Mouse (Mus musculus): ENCODE data around the gene Dusp19. TPM values are rescaled to one million over a fixed set of nuclear protein-coding genes. Genes with fewer than 3 reads are reported as not detected.

Dusp19 gene
- polyA plus RNA-seq, 1 experiment from 2014 or later = 16.9 TPM

- Histone ChIP-seq H3K27me3 (no peaks in the 10 kb centered on the region), H3K9me3 (no peaks in the 10 kb centered on the region), H3K36me3 (no peaks in the 10 kb centered on the region), H3K4me1 (0 out of 2 replicates have a peak, but pooled peaks cover 6% of the 10 kb centered on the region), H3K27ac (no peak overlapping the region), H3K4me3 (no peak overlapping the region), H3K4me2 (replicated peaks) (no peak overlapping the region), H3K9ac (no peak overlapping the region)
- no peak for ATAC-seq (ENCODE audit: low FRiP score, low read depth)
Measured at GRCm38 (mm10) chr2:80600611-80601010, 16.2 kb upstream of the Dusp19 start.

DNA sequence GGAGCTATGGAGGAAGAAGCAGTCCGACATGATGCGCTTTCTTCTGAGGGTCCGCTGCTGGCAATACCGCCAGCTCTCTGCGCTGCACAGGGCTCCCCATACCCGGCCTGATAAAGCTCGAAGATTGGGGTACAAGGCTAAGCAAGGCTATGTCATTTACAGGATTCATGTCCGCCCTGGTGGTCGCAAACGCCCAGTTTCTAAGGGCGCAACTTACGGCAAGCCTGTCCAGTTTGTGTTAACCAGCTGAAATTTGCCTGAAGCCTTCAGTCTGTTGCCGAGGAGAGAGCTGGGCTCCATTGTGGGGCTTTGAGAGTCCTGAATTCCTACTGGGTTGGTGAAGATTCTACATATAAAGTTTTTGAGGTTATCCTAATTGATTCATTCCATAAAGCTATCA, 14.1 kb upstream of the Dusp19 start:
- Histone ChIP-seq H3K9me3 (no peaks in the 10 kb centered on the region), H3K4me1 (0 out of 2 replicates have a peak, but pooled peaks cover 6% of the 10 kb centered on the region)
- WGBS = 89% methylated on average over 13 of the region's 13 CpGs

GRCm38 (mm10) chr2:80603771-80604426, 12.9 kb upstream of the Dusp19 start:
- no peak overlapping the region for H3K9ac ChIP-seq

More for the DNA sequence above, 14.1 kb upstream of the Dusp19 start:
- no peak for ATAC-seq (ENCODE audit: low FRiP score, low read depth)
- no peak overlapping the region for H3K9ac ChIP-seq
- no peak overlapping the region for H3K27ac ChIP-seq
- no peak overlapping the region for H3K4me2 ChIP-seq (replicated peaks)
- no peaks in the 10 kb centered on the region for H3K36me3 ChIP-seq
- H3K4me3 ChIP-seq = no peak overlapping the region
- no peaks in the 10 kb centered on the region for H3K27me3 ChIP-seq

GRCm38 (mm10) chr2:80612286-80612685, 4.6 kb upstream of the Dusp19 start:
- no peak overlapping the region for H3K4me2 ChIP-seq (replicated peaks)
- WGBS = 65% methylated on average over 1 of the region's 1 CpGs
- H3K9me3 ChIP-seq = no peaks in the 10 kb centered on the region
- H3K4me1 ChIP-seq = no peaks in the 10 kb centered on the region
- no peaks in the 10 kb centered on the region for H3K36me3 ChIP-seq
- no peak overlapping the region for H3K4me3 ChIP-seq
- no peak for ATAC-seq (ENCODE audit: low FRiP score, low read depth)
- H3K27me3 ChIP-seq = no peaks in the 10 kb centered on the region
- H3K27ac ChIP-seq = no peak overlapping the region
- no peak overlapping the region for H3K9ac ChIP-seq

More at GRCm38 (mm10) chr2:80603771-80604426, 12.9 kb upstream of the Dusp19 start:
- Histone ChIP-seq H3K4me2 (replicated peaks) (no peak overlapping the region), H3K4me3 (no peak overlapping the region), H3K27ac (no peak overlapping the region), H3K36me3 (no peaks in the 10 kb centered on the region), H3K27me3 (no peaks in the 10 kb centered on the region), H3K4me1 (0 out of 2 replicates have a peak, but pooled peaks cover 6% of the 10 kb centered on the region), H3K9me3 (no peaks in the 10 kb centered on the region)
- ATAC-seq (ENCODE audit: low FRiP score, low read depth) = no peak
- WGBS = 67% methylated on average over 19 of the region's 19 CpGs

DNA sequence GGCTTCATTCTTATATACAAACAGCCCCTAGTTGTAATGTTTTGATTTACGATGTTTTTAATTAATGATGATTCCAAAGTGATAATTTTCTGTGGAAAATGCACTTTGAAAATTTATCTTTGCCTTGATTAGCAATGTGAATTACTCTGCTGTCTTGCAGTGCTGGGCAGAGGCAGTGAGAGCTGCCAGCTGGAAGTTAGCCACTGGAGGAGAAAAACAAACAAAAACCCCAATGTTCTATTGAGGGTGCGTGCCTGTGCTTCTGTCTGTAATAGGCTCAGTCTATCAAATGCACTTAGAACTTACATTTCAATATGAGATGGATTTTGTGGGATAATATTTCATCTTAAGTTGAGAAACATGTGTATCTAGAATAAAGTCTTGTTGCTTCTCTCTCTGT, 4.0 kb upstream of the Dusp19 start:
- H3K36me3 ChIP-seq = no peaks in the 10 kb centered on the region
- H3K4me1 ChIP-seq = peaks cover 4% of the 10 kb centered on the region
- WGBS = 80% methylated on average over 2 of the region's 2 CpGs
- H3K9ac ChIP-seq = no peak overlapping the region
- H3K4me3 ChIP-seq = no peak overlapping the region
- no peak overlapping the region for H3K27ac ChIP-seq
- no peaks in the 10 kb centered on the region for H3K9me3 ChIP-seq
- no peaks in the 10 kb centered on the region for H3K27me3 ChIP-seq
- H3K4me2 ChIP-seq (replicated peaks) = no peak overlapping the region
- no peak for ATAC-seq (ENCODE audit: low FRiP score, low read depth)

DNA sequence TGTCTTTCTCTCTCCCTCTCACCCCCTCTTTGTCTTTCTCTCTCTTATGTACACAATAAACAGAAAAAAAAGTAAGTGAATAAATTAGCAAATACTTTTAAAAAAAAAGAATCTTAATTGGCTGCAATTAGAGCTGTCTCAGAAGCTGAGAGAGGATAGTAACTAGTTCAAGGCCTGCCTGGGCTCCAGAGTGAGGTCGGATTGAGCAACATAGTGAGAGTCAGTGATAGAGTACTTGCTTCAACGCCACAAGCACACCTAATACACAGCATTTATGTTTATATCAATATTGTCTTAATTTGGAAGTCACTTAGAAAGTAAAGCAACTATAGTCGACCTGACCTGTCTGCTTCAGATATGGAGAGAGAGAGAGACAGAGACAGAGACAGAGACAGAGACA, 2.1 kb downstream of the Dusp19 start:
- H3K9ac ChIP-seq = no peak overlapping the region
- no peak overlapping the region for H3K27ac ChIP-seq
- no peak for ATAC-seq (ENCODE audit: low FRiP score, low read depth)
- H3K36me3 ChIP-seq = peaks cover 14% of the 10 kb centered on the region; the same call in 1 of the 2 replicates
- no peaks in the 10 kb centered on the region for H3K27me3 ChIP-seq
- H3K4me2 ChIP-seq (replicated peaks) = no peak overlapping the region
- H3K4me1 ChIP-seq = peaks cover 11% of the 10 kb centered on the region
- no peak overlapping the region for H3K4me3 ChIP-seq
- WGBS = 85% methylated on average over 3 of the region's 3 CpGs
- no peaks in the 10 kb centered on the region for H3K9me3 ChIP-seq

GRCm38 (mm10) chr2:80621921-80622320, 5.1 kb downstream of the Dusp19 start:
- Histone ChIP-seq H3K27me3 (no peaks in the 10 kb centered on the region), H3K4me1 (peaks cover 11% of the 10 kb centered on the region), H3K9ac (no peak overlapping the region), H3K4me3 (no peak overlapping the region), H3K4me2 (replicated peaks) (no peak overlapping the region), H3K27ac (no peak overlapping the region), H3K36me3 (peaks cover 36% of the 10 kb centered on the region), H3K9me3 (no peaks in the 10 kb centered on the region)
- no peak for ATAC-seq (ENCODE audit: low FRiP score, low read depth)
- 88% methylated on average over 3 of the region's 3 CpGs for WGBS

- whole genome bisulfite sequencing = 95% methylated on average over 4 of the region's 4 CpGs
- Histone ChIP-seq H3K36me3 (peaks cover 42% of the 10 kb centered on the region), H3K9ac (no peak overlapping the region), H3K27ac (no peak overlapping the region), H3K4me3 (no peak overlapping the region), H3K4me2 (replicated peaks) (no peak overlapping the region), H3K4me1 (no peaks in the 10 kb centered on the region), H3K27me3 (no peaks in the 10 kb centered on the region), H3K9me3 (no peaks in the 10 kb centered on the region)
- ATAC-seq (ENCODE audit: low FRiP score, low read depth) = no peak
Measured at GRCm38 (mm10) chr2:80624523-80624922, 7.7 kb downstream of the Dusp19 start.

DNA sequence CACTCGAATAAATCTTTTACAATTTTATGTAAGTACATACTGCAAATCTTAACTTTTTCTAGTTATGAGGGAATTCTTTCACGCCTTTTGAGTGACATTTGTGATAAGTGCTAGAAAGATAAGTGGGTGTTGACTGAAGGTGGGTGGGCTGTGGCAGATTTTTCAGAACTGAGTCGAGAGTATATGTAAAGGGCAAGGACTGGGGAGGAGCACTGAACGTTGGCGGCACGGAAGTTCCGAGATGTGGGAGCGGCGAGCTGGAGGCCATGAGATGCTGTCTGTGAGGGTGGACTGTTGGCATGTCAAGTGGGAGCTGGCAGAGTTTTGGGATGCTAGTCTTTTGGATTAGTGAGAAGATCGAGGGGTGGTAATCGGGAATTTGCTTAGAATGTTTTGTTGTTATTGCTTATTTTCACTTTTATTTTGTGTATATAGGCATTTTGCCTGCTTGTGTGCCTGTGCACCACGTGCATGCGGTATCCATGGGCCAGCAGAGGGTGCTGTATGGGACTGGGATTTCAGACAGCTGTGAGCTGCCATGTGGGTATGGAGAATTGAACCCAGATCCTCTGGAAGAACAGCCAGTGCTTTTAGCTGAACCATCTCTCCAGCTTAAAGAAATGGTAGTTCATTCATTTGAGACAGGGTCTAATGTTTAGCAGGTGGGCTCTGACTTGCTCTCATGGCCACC, 15.6 kb downstream of the Dusp19 start:
- Histone ChIP-seq H3K9ac (no peak overlapping the region), H3K36me3 (peaks cover 11% of the 10 kb centered on the region), H3K4me1 (no peaks in the 10 kb centered on the region), H3K4me3 (no peak overlapping the region), H3K27ac (no peak overlapping the region), H3K27me3 (no peaks in the 10 kb centered on the region), H3K9me3 (no peaks in the 10 kb centered on the region), H3K4me2 (replicated peaks) (no peak overlapping the region)
- no peak for ATAC-seq (ENCODE audit: low FRiP score, low read depth)
- WGBS = 90% methylated on average over 13 of the region's 13 CpGs

- ATAC-seq (ENCODE audit: low FRiP score, low read depth) = peak; percentile 99
- Histone ChIP-seq H3K4me3 (peak overlapping the region; percentile 88), H3K36me3 (peaks cover 9% of the 10 kb centered on the region), H3K9me3 (no peaks in the 10 kb centered on the region), H3K27ac (peak overlapping the region; percentile 74), H3K4me1 (peaks cover 5% of the 10 kb centered on the region), H3K9ac (peak overlapping the region; percentile 81), H3K27me3 (no peaks in the 10 kb centered on the region), H3K4me2 (replicated peaks) (peak overlapping the region; percentile 71)
- under 1% methylated on average over 45 of the region's 45 CpGs for WGBS
Measured at GRCm38 (mm10) chr2:80638364-80639241, 21.8 kb downstream of the Dusp19 start.

- no peaks in the 10 kb centered on the region for H3K27me3 ChIP-seq
- no peak for ATAC-seq (ENCODE audit: low FRiP score, low read depth)
- H3K4me1 ChIP-seq = peaks cover 5% of the 10 kb centered on the region
- H3K9me3 ChIP-seq = no peaks in the 10 kb centered on the region
- peak overlapping the region; percentile 71 for H3K4me2 ChIP-seq (replicated peaks)
- H3K4me3 ChIP-seq = peak overlapping the region; percentile 88
- H3K9ac ChIP-seq = peak overlapping the region; percentile 81
- peaks cover 17% of the 10 kb centered on the region for H3K36me3 ChIP-seq
- WGBS = 13% methylated on average over 8 of the region's 8 CpGs
- H3K27ac ChIP-seq = no peak overlapping the region
Measured at GRCm38 (mm10) chr2:80639398-80639797, 22.6 kb downstream of the Dusp19 start.

DNA sequence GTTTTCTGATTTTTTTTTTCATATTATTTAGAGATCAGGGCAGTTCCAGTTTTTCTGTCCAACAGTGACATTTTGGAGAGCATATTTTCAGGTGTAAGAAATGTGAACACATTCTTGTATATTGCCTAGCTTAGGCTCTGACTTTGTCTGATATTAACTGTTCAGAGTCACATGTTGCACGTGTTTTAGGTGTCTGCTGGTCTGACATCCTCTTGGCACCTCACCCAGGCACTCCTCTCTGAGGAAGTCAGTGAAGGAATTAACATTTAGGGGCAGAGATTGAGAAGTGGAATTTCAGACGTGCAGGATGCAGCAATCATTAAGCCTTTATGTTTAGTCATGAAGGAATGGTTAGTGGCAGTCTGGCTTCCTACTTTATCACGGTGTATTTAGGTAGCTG, 23.0 kb downstream of the Dusp19 start:
- Histone ChIP-seq H3K4me1 (peaks cover 5% of the 10 kb centered on the region), H3K9ac (no peak overlapping the region), H3K27ac (no peak overlapping the region), H3K27me3 (no peaks in the 10 kb centered on the region), H3K36me3 (peaks cover 19% of the 10 kb centered on the region), H3K9me3 (no peaks in the 10 kb centered on the region), H3K4me3 (peak overlapping the region; percentile 88), H3K4me2 (replicated peaks) (peak overlapping the region; percentile 71)
- WGBS = 53% methylated on average over 3 of the region's 3 CpGs
- ATAC-seq (ENCODE audit: low FRiP score, low read depth) = no peak

Data from limb, embryonic 13.5 days (tissue).